Mouse (Mus musculus) MEL (cell line): ENCODE results near the gene Grid2ip. TPM values are rescaled to one million over a fixed set of nuclear protein-coding genes. Genes with fewer than 3 reads are reported as not detected.

Source experiments
- DNase-seq: peaks from one replicate; pipeline ENCODE4 v3.0.0; 2011; ENCODE audit warnings: low read depth, low spot score
- H3K27ac ChIP-seq: 2 replicates; pipeline ENCODE4 v1.5.1; 2012; ENCODE audit warnings: low read depth, mild to moderate bottlenecking, control low read depth, low read length, moderate library complexity; ENCODE audit not compliant: control insufficient read depth
- H3K27me3 ChIP-seq, 2 experiments: fragments of 150-350 bp in 1 of 2; sonication (generic) in 1 of 2; 2 replicates each; pipeline ENCODE4 v1.6.1; 2012; ENCODE audit warnings: low read length in 2 of 2, mild to moderate bottlenecking in 2 of 2, improper control_type of control experiment in 1 of 2, moderate library complexity in 1 of 2; ENCODE audit not compliant: insufficient read depth in 2 of 2, control insufficient read depth in 1 of 2
- H3K36me3 ChIP-seq, 2 experiments: 2 replicates each; pipeline ENCODE4 v1.6.1; 2012 to 2014; ENCODE audit warnings: low read length in 2 of 2, improper control_type of control experiment in 1 of 2, inconsistent platforms in 1 of 2, mild to moderate bottlenecking in 1 of 2; ENCODE audit not compliant: insufficient read depth in 2 of 2, control insufficient read depth in 1 of 2
- H3K4me1 ChIP-seq, 2 experiments: fragments of 150-350 bp in 1 of 2; sonication (generic) in 1 of 2; 2 replicates each; pipeline ENCODE4 v1.6.1; 2012; ENCODE audit warnings: low read length in 2 of 2, improper control_type of control experiment in 1 of 2, mild to moderate bottlenecking in 1 of 2; ENCODE audit not compliant: insufficient read depth in 2 of 2, control insufficient read depth in 1 of 2
- H3K4me3 ChIP-seq, 2 experiments: fragments of 150-350 bp in 1 of 2; sonication (generic) in 1 of 2; 2 replicates each; pipeline ENCODE4 v1.5.1; 2012; ENCODE audit warnings: low read depth in 2 of 2, low read length in 2 of 2, mild to moderate bottlenecking in 2 of 2, moderate library complexity in 2 of 2, control low read depth in 1 of 2, improper control_type of control experiment in 1 of 2; ENCODE audit not compliant: control insufficient read depth in 1 of 2, insufficient read depth in 1 of 2
- H3K79me2 ChIP-seq: 2 replicates; pipeline ENCODE4 v1.6.1; 2012; ENCODE audit warnings: mild to moderate bottlenecking, low read length, moderate library complexity; ENCODE audit not compliant: control insufficient read depth, poor library complexity, insufficient read depth
- H3K9ac ChIP-seq: 2 replicates; pipeline ENCODE4 v1.6.1; 2012; ENCODE audit warnings: low read depth, mild to moderate bottlenecking, control low read depth, low read length, moderate library complexity; ENCODE audit not compliant: control insufficient read depth, poor library complexity, severe bottlenecking
- H3K9me3 ChIP-seq: fragments of 150-350 bp; sonication (generic); replicated peaks from 2 replicates; pipeline ENCODE4 v1.6.1; 2012; ENCODE audit warnings: mild to moderate bottlenecking, low read length, improper control_type of control experiment, moderate library complexity; ENCODE audit not compliant: insufficient read depth
- BHLHE40 ChIP-seq: IDR thresholded peaks from 2 replicates; pipeline ENCODE4 v1.6.1; 2012; ENCODE audit warnings: low read depth, mild to moderate bottlenecking, inconsistent platforms, low read length, improper control_type of control experiment, borderline replicate concordance
- CTCF ChIP-seq, 3 experiments: IDR thresholded peaks in 2 of 3; conservative IDR thresholded peaks in 1 of 3; 2 replicates each; pipeline ENCODE4 v1.5.1; 2011 to 2012; ENCODE audit warnings: low read length in 3 of 3, low read depth in 2 of 3, mild to moderate bottlenecking in 2 of 3, improper control_type of control experiment in 1 of 3, inconsistent platforms in 1 of 3, mixed read lengths in 1 of 3, moderate library complexity in 1 of 3; ENCODE audit not compliant: control insufficient read depth in 1 of 3, insufficient read depth in 1 of 3, poor library complexity in 1 of 3, severe bottlenecking in 1 of 3
- ELF1 ChIP-seq: IDR thresholded peaks from 2 replicates; pipeline ENCODE4 v1.6.1; 2014; ENCODE audit warnings: low read depth, mild to moderate bottlenecking, inconsistent platforms, low read length, improper control_type of control experiment, moderate library complexity
- GABPA ChIP-seq: IDR thresholded peaks from 2 replicates; pipeline ENCODE4 v1.6.1; 2012; ENCODE audit warnings: low read depth, mild to moderate bottlenecking, inconsistent platforms, low read length, improper control_type of control experiment, moderate library complexity
- GATA1 ChIP-seq: IDR thresholded peaks from 2 replicates; pipeline ENCODE4 v1.6.1; 2011; ENCODE audit warnings: low read depth, low read length, improper control_type of control experiment
- KAT2A ChIP-seq: conservative IDR thresholded peaks from 2 replicates; pipeline ENCODE4 v1.6.1; 2012; ENCODE audit warnings: low read depth, low read length, improper control_type of control experiment, inconsistent platforms
- MAX ChIP-seq: IDR thresholded peaks from 2 replicates; pipeline ENCODE4 v1.6.1; 2011; ENCODE audit warnings: low read length, improper control_type of control experiment
- MEF2A ChIP-seq: IDR thresholded peaks from 2 replicates; pipeline ENCODE4 v1.6.1; 2014; ENCODE audit warnings: low read depth, mild to moderate bottlenecking, inconsistent platforms, low read length, improper control_type of control experiment; ENCODE audit not compliant: poor library complexity, insufficient replicate concordance, severe bottlenecking; ENCODE audit errors: extremely low read depth
- MYB ChIP-seq: IDR thresholded peaks from 2 replicates; pipeline ENCODE4 v1.6.1; 2011; ENCODE audit warnings: mild to moderate bottlenecking, low read depth, low read length, improper control_type of control experiment
- MYC ChIP-seq: IDR thresholded peaks from 2 replicates; pipeline ENCODE4 v1.6.1; 2011; ENCODE audit warnings: low read depth, mild to moderate bottlenecking, low read length, improper control_type of control experiment, moderate library complexity
- NRF1 ChIP-seq: IDR thresholded peaks from 2 replicates; pipeline ENCODE4 v1.6.1; 2014; ENCODE audit warnings: low read depth, mild to moderate bottlenecking, inconsistent platforms, low read length, improper control_type of control experiment, moderate library complexity; ENCODE audit not compliant: poor library complexity, insufficient read depth, severe bottlenecking
- POLR2A ChIP-seq, 2 experiments: IDR thresholded peaks; 2 replicates each; pipeline ENCODE4 v1.6.1; 2011 to 2012; ENCODE audit warnings: low read length in 2 of 2, mild to moderate bottlenecking in 2 of 2, control low read depth in 1 of 2, improper control_type of control experiment in 1 of 2, low read depth in 1 of 2, moderate library complexity in 1 of 2; ENCODE audit not compliant: control insufficient read depth in 1 of 2, insufficient read depth in 1 of 2, poor library complexity in 1 of 2
- POLR2AphosphoS5 ChIP-seq: IDR thresholded peaks from 2 replicates; pipeline ENCODE4 v1.6.1; 2012; ENCODE audit warnings: low read depth, borderline replicate concordance, mild to moderate bottlenecking, inconsistent platforms, low read length, moderate library complexity, mixed read lengths
- RAD21 ChIP-seq: IDR thresholded peaks from 2 replicates; pipeline ENCODE4 v1.6.1; 2011; ENCODE audit warnings: mild to moderate bottlenecking, low read depth, low read length, improper control_type of control experiment
- SMC3 ChIP-seq: IDR thresholded peaks from 2 replicates; pipeline ENCODE4 v1.6.1; 2011; ENCODE audit warnings: low read depth, low read length, improper control_type of control experiment
- TAL1 ChIP-seq: IDR thresholded peaks from 2 replicates; pipeline ENCODE4 v1.6.1; 2012; ENCODE audit warnings: mild to moderate bottlenecking, inconsistent platforms, low read length, moderate library complexity, mixed read lengths
- ZC3H11A ChIP-seq: IDR thresholded peaks from 2 replicates; pipeline ENCODE4 v1.6.1; 2012; ENCODE audit warnings: low read depth, mild to moderate bottlenecking, inconsistent platforms, low read length, improper control_type of control experiment
- ZKSCAN1 ChIP-seq: IDR thresholded peaks from 2 replicates; pipeline ENCODE4 v1.6.1; 2012; ENCODE audit warnings: low read depth, mild to moderate bottlenecking, inconsistent platforms, low read length, improper control_type of control experiment, moderate library complexity
- ZMIZ1 ChIP-seq: IDR thresholded peaks from 2 replicates; pipeline ENCODE4 v1.6.1; 2012; ENCODE audit warnings: low read depth, mild to moderate bottlenecking, inconsistent platforms, low read length, improper control_type of control experiment, moderate library complexity
- ZNF384 ChIP-seq: IDR thresholded peaks from 2 replicates; pipeline ENCODE4 v1.6.1; 2012; ENCODE audit warnings: low read depth, mild to moderate bottlenecking, inconsistent platforms, low read length, improper control_type of control experiment
- polyA plus RNA-seq, 2 experiments: library from polyadenylated mRNA; stranded (reverse) in 1 of 2; unstranded in 1 of 2; fragments of >175 nt in 1 of 2; fragments of >200 nt in 1 of 2; gene quantifications; 2 replicates each; pipeline versions ENCODE4 v1.2.1 to v1.2.4; 2012; ENCODE audit warnings: low replicate concordance in 2 of 2, low read depth in 1 of 2; ENCODE audit not compliant: insufficient read length in 2 of 2, insufficient read depth in 1 of 2, missing spikeins in 1 of 2
- total RNA-seq: library from RNA; depleted of rRNA; stranded (reverse); fragments of 300-350 nt; gene quantifications from 2 replicates; pipeline ENCODE4 v1.2.3, GENCODE M21; 2012

Grid2ip gene
- total and polyA plus RNA-seq, 3 experiments: not detected

- H3K79me2 ChIP-seq: no peaks in the 10 kb centered on the region
- H3K9ac ChIP-seq: no peak overlapping the region
- no peaks in the 10 kb centered on the region for H3K4me1 ChIP-seq
- no peak overlapping the region for H3K4me3 ChIP-seq
- TF ChIP-seq GATA1 (no peak), ZC3H11A (peak; percentile 33; the same call in 1 of the 2 replicates), MAX (no peak), POLR2AphosphoS5 (no peak), GABPA (no peak), BHLHE40 (no peak), SMC3 (peak; percentile 45), RAD21 (peak; percentile 36), MEF2A (no peak), CTCF (IDR thresholded peaks at IDR 0.05 in 2 of 3, conservative IDR thresholded peaks at IDR 0.05 in 1 of 3; ENCODE audit: control insufficient read depth in 1 of 3, insufficient read depth in 1 of 3, low read depth in 2 of 3, low read length in 3 of 3, poor library complexity in 1 of 3, severe bottlenecking in 1 of 3) (peak; percentile 58 to 66 (median 60)), KAT2A (no peak)
- H3K27ac ChIP-seq: no peak overlapping the region
- no peaks in the 10 kb centered on the region for H3K36me3 ChIP-seq
- no peaks in the 10 kb centered on the region for H3K9me3 ChIP-seq
- no peaks in the 10 kb centered on the region for H3K27me3 ChIP-seq
- peak; percentile 61 for DNase-seq
These were observed 38.5 kb downstream of the Grid2ip start for GRCm38 (mm10) chr5:143395649-143396048.

- Histone ChIP-seq H3K79me2 (peaks cover 22% of the 10 kb centered on the region), H3K4me1 (peaks cover 3 to 22% of the 10 kb centered on the region in 2 experiments; a peak in 3 of 4 replicates), H3K9ac (no peak overlapping the region), H3K4me3 (no peak overlapping the region), H3K9me3 (no peaks in the 10 kb centered on the region), H3K27me3 (no peaks in the 10 kb centered on the region), H3K27ac (no peak overlapping the region), H3K36me3 (peaks cover 2 to 7% of the 10 kb centered on the region in 2 experiments; a peak in 3 of 4 replicates)
- no peak for TF ChIP-seq ZMIZ1
- TF ChIP-seq ELF1: no peak
- TF ChIP-seq MYC: no peak
- TF ChIP-seq ZKSCAN1: no peak
- TF ChIP-seq MYB: no peak
- no peak for TF ChIP-seq POLR2A (IDR thresholded peaks at IDR 0.05; ENCODE audit: control insufficient read depth in 1 of 2, insufficient read depth in 1 of 2, low read depth in 1 of 2, low read length in 2 of 2, poor library complexity in 1 of 2)
- TF ChIP-seq ZNF384: no peak
- no peak for TF ChIP-seq TAL1
- TF ChIP-seq SMC3: no peak
- TF ChIP-seq NRF1: no peak
- no peak for TF ChIP-seq CTCF (IDR thresholded peaks at IDR 0.05 in 2 of 3, conservative IDR thresholded peaks at IDR 0.05 in 1 of 3; ENCODE audit: control insufficient read depth in 1 of 3, insufficient read depth in 1 of 3, low read depth in 2 of 3, low read length in 3 of 3, poor library complexity in 1 of 3, severe bottlenecking in 1 of 3)
- DNase-seq: no peak
These were observed 43.4 kb downstream of the Grid2ip start for GRCm38 (mm10) chr5:143400501-143400900.
